Mouse (Mus musculus) liver, adult 2 months (tissue): ENCODE data around the gene Msrb1. TPM values are rescaled to one million over a fixed set of nuclear protein-coding genes. Genes with fewer than 3 reads are reported as not detected.

Source experiments
- DNase-seq: peaks from one replicate; pipeline ENCODE4 v3.0.0-alpha.2; 2011; ENCODE audit warnings: low read depth, low spot score; ENCODE audit errors: extremely low read depth
- H3K27ac ChIP-seq: fragments of 200-500 bp; replicated peaks from 2 replicates; pipeline ENCODE4 v1.5.1; 2012; ENCODE audit warnings: low read depth, mild to moderate bottlenecking, control low read depth, inconsistent platforms, low read length; ENCODE audit not compliant: insufficient read depth
- H3K27me3 ChIP-seq: fragments of 200-500 bp; 2 replicates; pipeline ENCODE4 v1.6.1; 2012; ENCODE audit warnings: mild to moderate bottlenecking, moderate library complexity, low read length, inconsistent platforms; ENCODE audit not compliant: control insufficient read depth, insufficient read depth
- H3K36me3 ChIP-seq: fragments of 200-500 bp; 2 replicates; pipeline ENCODE4 v1.6.1; 2012; ENCODE audit warnings: low read length, inconsistent platforms; ENCODE audit not compliant: control insufficient read depth, insufficient read depth
- H3K4me1 ChIP-seq: fragments of 200-500 bp; 2 replicates; pipeline ENCODE4 v1.6.1; 2011; ENCODE audit warnings: low read length; ENCODE audit not compliant: control insufficient read depth, insufficient read depth
- H3K4me3 ChIP-seq: fragments of 200-500 bp; 2 replicates; pipeline ENCODE4 v1.5.1; 2011; ENCODE audit warnings: low read depth, mild to moderate bottlenecking, control low read depth, low read length, moderate library complexity; ENCODE audit not compliant: insufficient read depth
- H3K79me2 ChIP-seq: fragments of 200-500 bp; 2 replicates; pipeline ENCODE4 v1.6.1; 2012; ENCODE audit warnings: inconsistent platforms, mild to moderate bottlenecking, low read length, moderate library complexity; ENCODE audit not compliant: control insufficient read depth, insufficient read depth
- H3K9ac ChIP-seq: fragments of 200-500 bp; 2 replicates; pipeline ENCODE4 v1.6.1; 2012; ENCODE audit warnings: low read depth, mild to moderate bottlenecking, control low read depth, inconsistent platforms, low read length
- CTCF ChIP-seq: fragments of 200-500 bp; IDR thresholded peaks from 2 replicates; pipeline ENCODE4 v1.5.1; 2011; ENCODE audit warnings: low read depth, low read length, control low read depth
- POLR2A ChIP-seq: fragments of 200-500 bp; IDR thresholded peaks from 2 replicates; pipeline ENCODE4 v1.6.1; 2011; ENCODE audit warnings: low read length, control low read depth; ENCODE audit not compliant: insufficient read depth; ENCODE audit errors: extremely low read depth
- WGBS: fragments of 180-500 bp; shearing (Covaris S2); methylation state at CpG from one replicate; pipeline ENCODE4 v1.1.7; 2018; 5-methylcytosine and 5-hydroxymethylcytosine counted together
- polyA plus RNA-seq: library from polyadenylated mRNA; depleted of rRNA; stranded (reverse); fragments of >200 nt; gene quantifications from 2 replicates; pipeline ENCODE4 v1.2.3, GENCODE M21; 2012; rRNA removed
- total RNA-seq: library from RNA; depleted of rRNA; stranded (reverse); fragments of >200 nt; gene quantifications from 2 replicates; pipeline ENCODE4 v1.2.3, GENCODE M21; 2014; rRNA removed

Gene Msrb1
- total and polyA plus RNA-seq, 2 experiments, result 184 to 506 TPM

- WGBS, result 71% methylated on average over 8 of the region's 8 CpGs
- no peak for TF ChIP-seq POLR2A
- TF ChIP-seq CTCF, result no peak
- Histone ChIP-seq H3K27me3 (no peaks in the 10 kb centered on the region), H3K27ac (no peak overlapping the region), H3K79me2 (no peaks in the 10 kb centered on the region), H3K36me3 (no peaks in the 10 kb centered on the region), H3K4me3 (no peak overlapping the region), H3K9ac (no peak overlapping the region), H3K4me1 (no peaks in the 10 kb centered on the region)
- DNase-seq, result no peak
These were observed 55.7 kb downstream of the Msrb1 start for GRCm38 (mm10) chr17:24792190-24792589.

Other genes starting within 250 kb of the Msrb1 start
- under 0.01 and 0.18 TPM in 2 replicates for gene Caskin1, start 248.0 kb upstream of the Msrb1 start, total RNA-seq
- gene Caskin1, start 248.0 kb upstream of the Msrb1 start, polyA plus RNA-seq, result 0.18 and 0.26 TPM in 2 replicates
- 13.4 and 14.4 TPM in 2 replicates for gene Traf7, start 208.7 kb upstream of the Msrb1 start, total RNA-seq
- 25.3 and 47.5 TPM in 2 replicates for gene Traf7, start 208.7 kb upstream of the Msrb1 start, polyA plus RNA-seq
- 0.13 and 0.37 TPM in 2 replicates for gene Rab26, start 202.4 kb upstream of the Msrb1 start, total RNA-seq
- 0.15 and 0.40 TPM in 2 replicates for gene Rab26, start 202.4 kb upstream of the Msrb1 start, polyA plus RNA-seq
- gene Pkd1, start 186.8 kb upstream of the Msrb1 start, total RNA-seq, result 9.9 and 11.4 TPM in 2 replicates
- gene Pkd1, start 186.8 kb upstream of the Msrb1 start, polyA plus RNA-seq, result 14.7 and 17.4 TPM in 2 replicates
- gene Tsc2, start 104.0 kb upstream of the Msrb1 start, total RNA-seq, result 19.5 and 27.9 TPM in 2 replicates
- gene Tsc2, start 104.0 kb upstream of the Msrb1 start, polyA plus RNA-seq, result 63.4 and 79.3 TPM in 2 replicates
- 8.1 and 9.7 TPM in 2 replicates for gene Nthl1, start 104.0 kb upstream of the Msrb1 start, total RNA-seq
- gene Nthl1, start 104.0 kb upstream of the Msrb1 start, polyA plus RNA-seq, result 11.3 and 11.5 TPM in 2 replicates
- 8.8 and 13.6 TPM in 2 replicates for gene Slc9a3r2, start 86.3 kb upstream of the Msrb1 start, total RNA-seq
- gene Slc9a3r2, start 86.3 kb upstream of the Msrb1 start, polyA plus RNA-seq, result 24.9 and 31.5 TPM in 2 replicates
- not detected in 2 replicates for gene Npw, start 78.2 kb upstream of the Msrb1 start, total RNA-seq
- not detected in 2 replicates for gene Npw, start 78.2 kb upstream of the Msrb1 start, polyA plus RNA-seq
- gene Zfp598, start 67.0 kb upstream of the Msrb1 start, total RNA-seq, result 11.1 and 16.0 TPM in 2 replicates
- gene Zfp598, start 67.0 kb upstream of the Msrb1 start, polyA plus RNA-seq, result 67.8 and 106 TPM in 2 replicates
- gene Syngr3, start 46.7 kb upstream of the Msrb1 start, total RNA-seq, result 0.09 and 0.13 TPM in 2 replicates
- gene Syngr3, start 46.7 kb upstream of the Msrb1 start, polyA plus RNA-seq, result 0.10 TPM in 2 replicates
- 32.6 and 38.2 TPM in 2 replicates for gene Gfer, start 40.5 kb upstream of the Msrb1 start, total RNA-seq
- 49.8 and 51.9 TPM in 2 replicates for gene Gfer, start 40.5 kb upstream of the Msrb1 start, polyA plus RNA-seq
- 0.37 and 0.40 TPM in 2 replicates for gene Noxo1, start 40.4 kb upstream of the Msrb1 start, total RNA-seq
- gene Noxo1, start 40.4 kb upstream of the Msrb1 start, polyA plus RNA-seq, result 2.7 TPM in 2 replicates
- gene Tbl3, start 29.0 kb upstream of the Msrb1 start, total RNA-seq, result 14.2 and 17.8 TPM in 2 replicates
- 29.4 and 37.9 TPM in 2 replicates for gene Tbl3, start 29.0 kb upstream of the Msrb1 start, polyA plus RNA-seq
- not detected in 2 replicates for gene Rnf151, start 18.6 kb upstream of the Msrb1 start, total RNA-seq
- gene Rnf151, start 18.6 kb upstream of the Msrb1 start, polyA plus RNA-seq, result 0.19 TPM in 1 of 2 replicates, not detected in the other
- 802 and 1,081 TPM in 2 replicates for gene Rps2, start 18.5 kb upstream of the Msrb1 start, total RNA-seq
- gene Rps2, start 18.5 kb upstream of the Msrb1 start, polyA plus RNA-seq, result 2,199 and 2,424 TPM in 2 replicates
- 290 TPM in 2 replicates for gene Ndufb10, start 12.2 kb upstream of the Msrb1 start, total RNA-seq
- 265 and 300 TPM in 2 replicates for gene Ndufb10, start 12.2 kb upstream of the Msrb1 start, polyA plus RNA-seq
- gene Rpl3l, start 8.8 kb upstream of the Msrb1 start, total RNA-seq, result 0.46 TPM in 1 of 2 replicates, not detected in the other
- gene Rpl3l, start 8.8 kb upstream of the Msrb1 start, polyA plus RNA-seq, result not detected in 2 replicates
- gene Hs3st6, start 16.3 kb downstream of the Msrb1 start, total RNA-seq, result 0.74 and 1.2 TPM in 2 replicates
- 2.3 and 3.9 TPM in 2 replicates for gene Hs3st6, start 16.3 kb downstream of the Msrb1 start, polyA plus RNA-seq
- 4.9 and 6.7 TPM in 2 replicates for gene Meiob, start 67.6 kb downstream of the Msrb1 start, total RNA-seq
- gene Meiob, start 67.6 kb downstream of the Msrb1 start, polyA plus RNA-seq, result 0.59 and 0.75 TPM in 2 replicates
- gene Hagh, start 103.5 kb downstream of the Msrb1 start, total RNA-seq, result 855 and 1,003 TPM in 2 replicates
- 900 and 1,325 TPM in 2 replicates for gene Hagh, start 103.5 kb downstream of the Msrb1 start, polyA plus RNA-seq
- gene Fahd1, start 113.7 kb downstream of the Msrb1 start, total RNA-seq, result 49.5 and 61.3 TPM in 2 replicates
- gene Fahd1, start 113.7 kb downstream of the Msrb1 start, polyA plus RNA-seq, result 55.7 and 61.8 TPM in 2 replicates
- 112 and 127 TPM in 2 replicates for gene Igfals, start 129.4 kb downstream of the Msrb1 start, total RNA-seq
- 369 and 402 TPM in 2 replicates for gene Igfals, start 129.4 kb downstream of the Msrb1 start, polyA plus RNA-seq
- 16.2 and 24.7 TPM in 2 replicates for gene Nubp2, start 149.7 kb downstream of the Msrb1 start, total RNA-seq
- gene Nubp2, start 149.7 kb downstream of the Msrb1 start, polyA plus RNA-seq, result 30.2 and 33.0 TPM in 2 replicates
- 8.7 and 14.8 TPM in 2 replicates for gene Spsb3, start 150.0 kb downstream of the Msrb1 start, total RNA-seq
- gene Spsb3, start 150.0 kb downstream of the Msrb1 start, polyA plus RNA-seq, result 37.5 and 42.4 TPM in 2 replicates
- gene Eme2, start 158.4 kb downstream of the Msrb1 start, total RNA-seq, result 19.5 and 20.5 TPM in 2 replicates
- gene Eme2, start 158.4 kb downstream of the Msrb1 start, polyA plus RNA-seq, result 21.0 and 31.2 TPM in 2 replicates
- 47.5 and 53.7 TPM in 2 replicates for gene Mrps34, start 158.5 kb downstream of the Msrb1 start, total RNA-seq
- gene Mrps34, start 158.5 kb downstream of the Msrb1 start, polyA plus RNA-seq, result 124 and 149 TPM in 2 replicates
- gene Nme3, start 159.9 kb downstream of the Msrb1 start, total RNA-seq, result 46.6 and 49.1 TPM in 2 replicates
- gene Nme3, start 159.9 kb downstream of the Msrb1 start, polyA plus RNA-seq, result 69.7 and 72.3 TPM in 2 replicates
- 11.7 and 16.1 TPM in 2 replicates for gene Mapk8ip3, start 200.3 kb downstream of the Msrb1 start, total RNA-seq
- 23.2 and 51.4 TPM in 2 replicates for gene Mapk8ip3, start 200.3 kb downstream of the Msrb1 start, polyA plus RNA-seq
- gene Jpt2, start 224.0 kb downstream of the Msrb1 start, total RNA-seq, result 29.0 and 34.3 TPM in 2 replicates
- gene Jpt2, start 224.0 kb downstream of the Msrb1 start, polyA plus RNA-seq, result 12.1 and 12.2 TPM in 2 replicates